ENCODE assay signal across 14 mouse cellular contexts in genomic region chr1:192313571-192313972, GRCm38 (mm10).
DNase-seq lines count a peak whose midpoint lies in the region; ATAC-seq lines count a peak whose summit lies in the region.
"Had no signal": no experiment of that assay in that cellular context is flagged by ENCODE, and none has a peak within 500 bp of the region (broad histone marks: within the 10 kb centered on the region; RNA-seq: fewer than 3 reads in every experiment).

No protein-coding gene starts in this region.

- no peaks in the 10 kb centered on the region for H3K9me3 ChIP-seq in kidney, embryonic 14.5 days (ENCODE audit: control insufficient read depth, low read length)
- H3K9me3 ChIP-seq in neural tube, embryonic 11.5 days (ENCODE audit: control insufficient read depth, low read length) = no peaks in the 10 kb centered on the region
- no peaks in the 10 kb centered on the region for H3K9me3 ChIP-seq in forebrain, embryonic 16.5 days (ENCODE audit: control insufficient read depth, low read length)
- H3K9me3 ChIP-seq: stomach, embryonic 15.5 days had no signal

- H3K9ac ChIP-seq in kidney, embryonic 14.5 days (ENCODE audit: low read depth, low read length) = no peak overlapping the region
- H3K9ac ChIP-seq in neural tube, embryonic 11.5 days (ENCODE audit: low read length) = no peak overlapping the region
- H3K9ac ChIP-seq in forebrain, embryonic 16.5 days (replicated peaks; ENCODE audit: low read depth, low read length) = no peak overlapping the region
- H3K9ac ChIP-seq: stomach, embryonic 15.5 days had no signal

- H3K4me2 ChIP-seq in kidney, embryonic 14.5 days (replicated peaks; ENCODE audit: low read depth, low read length) = no peak overlapping the region
- H3K4me2 ChIP-seq in neural tube, embryonic 11.5 days (ENCODE audit: low read depth) = no peak overlapping the region
- H3K4me2 ChIP-seq in forebrain, embryonic 16.5 days (ENCODE audit: low read length) = no peak overlapping the region
- H3K4me2 ChIP-seq: stomach, embryonic 15.5 days had no signal

- DNase-seq in kidney, adult 8-10 months = no peak
- DNase-seq in neural tube, embryonic 11.5 days (ENCODE audit: low spot score) = peak; percentile 28
- no peak for DNase-seq in neural tube, embryonic 10.5 days (ENCODE audit: extremely low spot score, low spot score)
- no peak for DNase-seq in frontal cortex, postnatal 36 days (ENCODE audit: low spot score in 2 of 2)
- no peak for DNase-seq in cerebellum, postnatal 14 days
- DNase-seq: adrenal gland, adult 2 months; kidney, postnatal 14 days; lung, adult 2 months; thymus, postnatal 36 days had no signal

- H3K27ac ChIP-seq in kidney, embryonic 14.5 days (ENCODE audit: low read depth, low read length) = 0 out of 2 replicates have a peak overlapping the region, but pooled peaks have one; percentile 24
- H3K27ac ChIP-seq in neural tube, embryonic 11.5 days (ENCODE audit: low read depth, low read length) = no peak overlapping the region
- H3K27ac ChIP-seq in forebrain, embryonic 16.5 days (ENCODE audit: low read length) = no peak overlapping the region
- H3K27ac ChIP-seq: stomach, embryonic 15.5 days had no signal

- H3K36me3 ChIP-seq in kidney, embryonic 14.5 days (ENCODE audit: control insufficient read depth, insufficient read depth, low read length) = no peaks in the 10 kb centered on the region
- no peaks in the 10 kb centered on the region for H3K36me3 ChIP-seq in neural tube, embryonic 11.5 days (ENCODE audit: control insufficient read depth, insufficient read depth, low read length)
- no peaks in the 10 kb centered on the region for H3K36me3 ChIP-seq in forebrain, embryonic 16.5 days (ENCODE audit: control insufficient read depth, insufficient read depth)
- H3K36me3 ChIP-seq: stomach, embryonic 15.5 days had no signal

- H3K4me3 ChIP-seq in kidney, embryonic 14.5 days (ENCODE audit: low read length) = no peak overlapping the region
- no peak overlapping the region for H3K4me3 ChIP-seq in neural tube, embryonic 11.5 days (ENCODE audit: low read depth, low read length)
- no peak overlapping the region for H3K4me3 ChIP-seq in forebrain, embryonic 16.5 days (replicated peaks; ENCODE audit: low read length)
- H3K4me3 ChIP-seq: stomach, embryonic 15.5 days had no signal

- 0 out of 2 replicates have a peak, but pooled peaks cover 3% of the 10 kb centered on the region for H3K4me1 ChIP-seq in kidney, embryonic 14.5 days (ENCODE audit: control insufficient read depth, insufficient read depth, low read length)
- H3K4me1 ChIP-seq in neural tube, embryonic 11.5 days (ENCODE audit: control insufficient read depth, insufficient read depth, low read length) = peaks cover 8% of the 10 kb centered on the region; the same call in 1 of the 2 replicates
- H3K4me1 ChIP-seq in forebrain, embryonic 16.5 days (replicated peaks; ENCODE audit: control insufficient read depth, insufficient read depth, low read length) = 0 out of 2 replicates have a peak, but pooled peaks cover 4% of the 10 kb centered on the region

- 61% methylated on average over 7 of the region's 7 CpGs for WGBS in kidney, embryonic 14.5 days
- WGBS in neural tube, embryonic 11.5 days = 53% methylated on average over 7 of the region's 7 CpGs
- WGBS in forebrain, embryonic 16.5 days = 21% methylated on average over 7 of the region's 7 CpGs

- ATAC-seq in kidney, embryonic 14.5 days (ENCODE audit: low FRiP score, low TSS enrichment) = no peak
- peak; percentile 65 for ATAC-seq in neural tube, embryonic 11.5 days (ENCODE audit: insufficient read depth, low FRiP score, low TSS enrichment)
- peak; percentile 36; the same call in 1 of the 2 replicates for ATAC-seq in forebrain, embryonic 16.5 days
- ATAC-seq: CD4-positive, CD25-positive, alpha-beta regulatory T cell, adult 4 months; Patski had no signal

- H3K27me3 ChIP-seq in kidney, embryonic 14.5 days (ENCODE audit: control insufficient read depth, insufficient read depth, low read length) = no peaks in the 10 kb centered on the region
- no peaks in the 10 kb centered on the region for H3K27me3 ChIP-seq in neural tube, embryonic 11.5 days (ENCODE audit: control insufficient read depth, insufficient read depth, low read length)
- no peaks in the 10 kb centered on the region for H3K27me3 ChIP-seq in forebrain, embryonic 16.5 days (replicated peaks; ENCODE audit: control insufficient read depth, insufficient read depth, low read length)
- H3K27me3 ChIP-seq: Patski; stomach, embryonic 15.5 days had no signal
